Comparison of ENCODE assay signal across 11 mouse cellular contexts in the genomic region with DNA sequence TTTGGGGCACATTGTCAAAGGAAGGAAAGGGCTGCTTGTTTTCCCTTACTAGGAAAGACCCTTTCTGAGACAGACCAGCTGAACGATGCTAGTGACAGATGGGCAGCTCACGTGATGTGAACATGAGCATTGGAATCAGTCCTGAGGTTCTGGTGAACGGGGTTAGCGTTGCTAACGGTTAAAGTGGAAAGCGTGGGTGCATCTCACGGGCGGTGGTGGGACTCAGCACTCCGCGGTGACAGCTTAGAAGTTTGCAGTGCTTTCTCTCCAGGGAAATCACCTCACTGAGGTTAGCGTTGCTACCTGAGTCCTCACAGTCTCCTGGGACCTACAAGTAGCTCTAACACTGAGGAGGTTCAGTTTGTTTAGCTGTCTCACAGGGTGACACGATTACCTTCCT. TPM values are rescaled to one million over a fixed set of nuclear protein-coding genes. Genes with fewer than 3 reads are reported as not detected.
DNase-seq lines count a peak whose midpoint lies in the region; ATAC-seq and TF ChIP-seq lines count a peak whose summit lies in the region.
"Had no signal": no experiment of that assay in that cellular context is flagged by ENCODE, and none has a peak within 500 bp of the region (broad histone marks: within the 10 kb centered on the region; RNA-seq: fewer than 3 reads in every experiment).

No protein-coding gene starts in this region.

- no peak overlapping the region for H3K27ac ChIP-seq in midbrain, postnatal 0 days (ENCODE audit: low read depth, low read length)
- no peak overlapping the region for H3K27ac ChIP-seq in midbrain, embryonic 13.5 days
- H3K27ac ChIP-seq: midbrain, embryonic 10.5 days had no signal

- H3K27me3 ChIP-seq in midbrain, postnatal 0 days (ENCODE audit: insufficient read depth, low read length): no peaks in the 10 kb centered on the region
- H3K27me3 ChIP-seq in midbrain, embryonic 13.5 days: no peaks in the 10 kb centered on the region
- H3K27me3 ChIP-seq: heart, embryonic 12.5 days had no signal

- H3K4me2 ChIP-seq in midbrain, postnatal 0 days (ENCODE audit: low read depth, low read length, poor library complexity, severe bottlenecking): no peak overlapping the region
- no peak overlapping the region for H3K4me2 ChIP-seq in midbrain, embryonic 13.5 days (replicated peaks)
- H3K4me2 ChIP-seq: heart, embryonic 12.5 days; liver, embryonic 11.5 days had no signal

- no peak for TF ChIP-seq CTCF in midbrain, postnatal 0 days (IDR thresholded peaks at IDR 0.05)

- H3K36me3 ChIP-seq in midbrain, postnatal 0 days (ENCODE audit: insufficient read depth, low read length): peaks cover 6% of the 10 kb centered on the region; the same call in 1 of the 2 replicates
- peaks cover 9% of the 10 kb centered on the region; the same call in 1 of the 2 replicates for H3K36me3 ChIP-seq in midbrain, embryonic 13.5 days

- H3K9ac ChIP-seq in midbrain, postnatal 0 days (replicated peaks; ENCODE audit: low read length, poor library complexity, severe bottlenecking): no peak overlapping the region
- no peak overlapping the region for H3K9ac ChIP-seq in midbrain, embryonic 13.5 days (replicated peaks)
- H3K9ac ChIP-seq: heart, embryonic 12.5 days had no signal

- ATAC-seq in midbrain, postnatal 0 days (ENCODE audit: low FRiP score): no peak
- ATAC-seq in midbrain, embryonic 13.5 days: no peak

- 80% methylated on average over 12 of the region's 12 CpGs for WGBS in midbrain, postnatal 0 days
- 88% methylated on average over 12 of the region's 12 CpGs for WGBS in midbrain, embryonic 13.5 days

- DNase-seq in midbrain, postnatal 0 days (ENCODE audit: low spot score): peak; percentile 57
- DNase-seq in cerebellum, postnatal 36 days: peak; percentile 65 to 71
- peak; percentile 32 to 48 for DNase-seq in layer of hippocampus, postnatal 10 days (ENCODE audit: low spot score in 2 of 2)
- peak; percentile 58 for DNase-seq in telencephalon, adult 2 months (ENCODE audit: low read depth, low spot score)
- no peak for DNase-seq in liver
- no peak for DNase-seq in kidney, postnatal 10 days
- DNase-seq in gastrocnemius, adult 18-20 months (ENCODE audit: low spot score): no peak

- no peaks in the 10 kb centered on the region for H3K9me3 ChIP-seq in midbrain, postnatal 0 days (ENCODE audit: low read length)
- H3K9me3 ChIP-seq in midbrain, embryonic 13.5 days: no peaks in the 10 kb centered on the region
- H3K9me3 ChIP-seq: heart, embryonic 12.5 days; midbrain, embryonic 10.5 days had no signal

- no peaks in the 10 kb centered on the region for H3K4me1 ChIP-seq in midbrain, postnatal 0 days (ENCODE audit: insufficient read depth, low read length)
- H3K4me1 ChIP-seq in midbrain, embryonic 13.5 days (replicated peaks): peaks cover 2% of the 10 kb centered on the region; the same call in 1 of the 2 replicates

- no peak overlapping the region for H3K4me3 ChIP-seq in midbrain, postnatal 0 days (ENCODE audit: low read depth, low read length)
- H3K4me3 ChIP-seq in midbrain, embryonic 13.5 days (replicated peaks): no peak overlapping the region
- H3K4me3 ChIP-seq: heart, embryonic 12.5 days; midbrain, embryonic 10.5 days had no signal

RNA-seq across cellular contexts. Expression of gene Cnst, which starts 45.5 kb away (rescaled TPM):
- total RNA-seq in midbrain, postnatal 0 days (2014; rRNA removed): 35.8 and 36.8 TPM in 2 replicates
- 16.4 and 16.5 TPM in 2 replicates for polyA plus RNA-seq in midbrain, postnatal 0 days (2015; fragmentation: Nextera tagmentation; extraction: Ambion mirVana)
- polyA plus RNA-seq in midbrain, embryonic 13.5 days (2015; fragmentation: Nextera tagmentation; extraction: Ambion mirVana): 27.9 and 28.2 TPM in 2 replicates
- total RNA-seq in layer of hippocampus, postnatal 10 days (2021): 10 to 100 TPM; 28.8 to 30.0 TPM
- total RNA-seq in gastrocnemius, adult 18-20 months (2021): 10 to 100 TPM; 31.6 to 34.2 TPM

RNA-seq across cellular contexts. Expression of gene Tfb2m, which starts 45.6 kb away (rescaled TPM):
- 13.4 and 14.2 TPM in 2 replicates for total RNA-seq in midbrain, postnatal 0 days (2014; rRNA removed)
- 29.5 and 31.1 TPM in 2 replicates for polyA plus RNA-seq in midbrain, postnatal 0 days (2015; fragmentation: Nextera tagmentation; extraction: Ambion mirVana)
- 30.2 and 31.5 TPM in 2 replicates for polyA plus RNA-seq in midbrain, embryonic 13.5 days (2015; fragmentation: Nextera tagmentation; extraction: Ambion mirVana)
- 10 to 100 TPM; 26.6 to 27.8 TPM for total RNA-seq in layer of hippocampus, postnatal 10 days (2021)
- total RNA-seq in gastrocnemius, adult 18-20 months (2021): 10 to 100 TPM; 40.5 to 53.5 TPM

Comparison
In these comparisons a context has a peak if more than half of its experiments do, and no peak if none do; other contexts are left out.
1. DNase-seq: peak in midbrain, postnatal 0 days (single experiment), cerebellum, postnatal 36 days (2 of 2), layer of hippocampus, postnatal 10 days (2 of 2) and telencephalon, adult 2 months (single experiment); none in liver (single experiment), kidney, postnatal 10 days (single experiment) and gastrocnemius, adult 18-20 months (single experiment).